Mouse (Mus musculus): Measurements from ENCODE around the gene E2f1.

E2f1 gene

GRCm38 (mm10) chr2:154552424-154552907 is 17.2 kb downstream of the E2f1 start:
- DNase-seq (ENCODE audit: extremely low read depth, insufficient read length, low spot score): no peak

- no peak for DNase-seq (ENCODE audit: extremely low read depth, insufficient read length, low spot score)
Measured at GRCm38 (mm10) chr2:154551927-154552326, 17.8 kb downstream of the E2f1 start.

- DNase-seq (ENCODE audit: extremely low read depth, insufficient read length, low spot score): no peak
Measured at GRCm38 (mm10) chr2:154551476-154551875, 18.2 kb downstream of the E2f1 start, which contains the start of gene Actl10. Actl10 (plus strand) TSS chr2:154551776.

DNA sequence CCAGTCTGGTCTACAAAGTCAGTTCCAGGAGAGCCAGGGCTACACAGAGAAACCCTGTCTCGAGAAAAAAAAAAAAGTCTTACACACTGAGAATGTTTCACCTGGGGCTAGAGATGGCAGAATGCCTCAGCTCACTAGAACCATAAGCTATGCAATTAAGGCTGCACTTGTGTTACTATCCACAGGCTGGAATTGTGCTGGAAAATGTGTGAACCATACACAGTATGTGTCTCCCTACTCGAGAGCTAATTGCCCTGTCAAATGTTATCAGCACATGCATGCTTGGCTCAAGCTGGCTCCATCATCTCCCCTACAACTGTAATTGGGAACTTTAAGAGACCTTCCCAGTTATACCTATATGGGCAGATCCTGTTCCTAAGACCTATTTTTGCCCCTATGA is 18.8 kb downstream of the E2f1 start:
- no peak for DNase-seq (ENCODE audit: extremely low read depth, insufficient read length, low spot score)

DNA sequence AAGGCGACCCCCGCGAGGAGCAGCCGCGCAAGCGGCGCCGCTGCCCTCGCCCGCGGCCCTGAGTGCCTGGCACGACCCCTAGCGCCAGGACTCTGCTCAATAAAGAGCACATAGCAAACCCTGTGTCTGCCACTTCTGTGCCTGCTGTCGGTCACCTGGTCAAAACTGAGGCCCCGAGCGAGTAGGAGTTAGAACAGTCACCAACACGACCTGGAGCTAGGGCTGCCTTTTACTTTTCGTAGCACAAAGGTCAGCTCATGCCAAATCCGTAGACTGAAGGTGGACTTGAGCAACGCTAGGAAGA is 19.9 kb downstream of the E2f1 start:
- DNase-seq (ENCODE audit: extremely low read depth, insufficient read length, low spot score): no peak

- no peak for DNase-seq (ENCODE audit: extremely low read depth, insufficient read length, low spot score)
Measured at GRCm38 (mm10) chr2:154549127-154549885, 20.4 kb downstream of the E2f1 start.

DNA sequence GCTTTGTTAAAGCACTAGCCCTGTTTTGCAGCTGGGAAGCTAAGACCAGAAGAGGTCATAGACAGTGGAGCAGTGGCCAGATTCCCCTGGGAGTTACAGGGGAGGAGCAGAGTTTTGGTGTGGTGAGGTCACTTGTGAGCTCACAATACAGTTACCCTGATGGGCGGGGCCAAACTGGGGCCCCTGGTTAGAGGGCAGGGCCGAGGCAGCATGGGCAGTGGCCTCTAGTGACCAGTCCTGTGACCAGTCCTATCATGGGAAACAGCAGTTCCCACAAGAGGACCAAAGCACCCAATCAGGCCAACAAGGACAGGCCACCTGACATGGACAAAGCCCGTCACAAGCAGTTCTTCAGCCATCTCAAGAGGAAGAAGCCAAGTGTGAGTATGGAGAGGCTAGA is 21.0 kb downstream of the E2f1 start:
- peak; percentile 57 for DNase-seq (ENCODE audit: extremely low read depth, insufficient read length, low spot score)

GRCm38 (mm10) chr2:154546711-154547110 is 23.0 kb downstream of the E2f1 start, which contains the start of gene 1700003F12Rik:
1700003F12Rik (plus strand) TSS chr2:154547085.
- no peak for DNase-seq (ENCODE audit: extremely low read depth, insufficient read length, low spot score)

DNA sequence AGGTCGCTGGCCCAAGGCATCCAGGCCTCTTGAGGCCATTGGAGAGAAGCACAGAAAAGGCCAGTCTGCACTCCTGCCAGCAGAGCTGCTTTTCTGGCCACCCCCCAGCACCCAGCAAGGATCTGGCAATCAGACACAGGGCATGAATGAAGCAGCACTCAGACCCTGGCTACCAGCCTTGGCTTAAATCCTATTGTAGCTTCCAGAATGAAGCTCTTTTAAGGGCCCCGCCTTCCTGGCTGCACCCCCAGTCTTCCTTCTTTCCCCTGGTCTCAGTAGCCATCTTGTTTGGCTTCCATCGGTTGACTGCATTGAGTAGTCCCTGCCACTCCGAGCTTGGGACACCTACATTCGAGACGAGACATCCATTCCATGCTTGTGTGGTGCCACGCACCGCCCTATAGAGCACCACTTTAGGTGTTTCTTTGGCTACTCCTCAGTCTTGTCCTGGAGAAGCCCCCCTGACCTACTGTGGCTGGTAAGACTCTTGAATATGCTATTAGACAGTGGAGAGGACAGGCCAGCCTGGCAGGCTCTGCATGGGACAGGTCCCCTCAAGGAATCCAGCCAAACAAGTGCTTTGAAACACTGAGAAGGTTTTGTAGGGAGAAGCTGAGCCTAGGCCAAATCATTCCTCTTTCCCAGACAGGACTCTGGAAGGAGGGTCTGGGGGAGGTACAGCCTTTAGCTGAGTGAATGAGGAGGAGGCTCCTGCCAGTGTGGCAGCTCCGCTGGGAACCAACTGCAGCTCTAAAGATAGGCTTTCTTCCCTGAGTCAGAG is 25.9 kb downstream of the E2f1 start:
- DNase-seq (ENCODE audit: extremely low read depth, insufficient read length, low spot score): no peak

DNA sequence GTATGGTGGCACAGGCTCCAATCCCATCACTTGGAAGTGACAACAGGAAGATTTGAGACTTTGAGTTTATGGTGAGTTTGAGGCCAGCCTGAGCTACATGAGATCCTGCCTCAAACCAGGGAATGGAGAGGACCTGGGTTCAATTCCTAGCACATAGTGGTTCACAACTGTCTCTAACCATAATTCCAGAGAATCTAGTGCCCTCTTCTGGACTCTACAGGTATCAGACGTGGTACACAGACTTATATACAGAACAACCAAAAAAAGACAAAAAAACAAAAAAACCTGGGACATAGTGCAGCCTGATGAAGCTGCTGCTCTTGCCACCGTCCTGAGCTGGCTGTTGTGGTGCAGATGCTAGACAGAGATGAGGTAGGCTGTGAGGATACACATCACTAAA is 28.1 kb downstream of the E2f1 start:
- DNase-seq (ENCODE audit: extremely low read depth, insufficient read length, low spot score): no peak

DNA sequence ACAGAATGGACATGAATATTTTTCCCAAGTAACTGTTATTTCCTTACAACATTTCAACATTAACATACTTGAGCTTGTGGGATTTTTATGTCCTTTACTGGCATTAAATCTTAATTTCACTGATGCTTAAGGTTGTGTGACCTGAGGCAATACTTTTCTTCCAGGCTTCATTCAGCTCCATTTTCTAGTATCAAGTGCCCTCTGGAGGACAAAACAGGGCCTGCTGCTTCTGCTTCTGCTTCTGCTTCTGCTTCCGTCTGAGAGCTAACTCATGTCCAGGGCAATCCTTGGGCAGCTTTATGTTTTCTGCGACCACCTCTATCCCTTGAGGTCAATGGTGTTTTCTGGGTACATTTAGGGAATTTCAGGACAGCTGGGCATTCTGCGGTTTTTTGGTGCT is 30.0 kb downstream of the E2f1 start:
- no peak for DNase-seq (ENCODE audit: extremely low read depth, insufficient read length, low spot score)

GRCm38 (mm10) chr2:154538710-154539109 is 31.0 kb downstream of the E2f1 start:
- DNase-seq (ENCODE audit: extremely low read depth, insufficient read length, low spot score): no peak

DNA sequence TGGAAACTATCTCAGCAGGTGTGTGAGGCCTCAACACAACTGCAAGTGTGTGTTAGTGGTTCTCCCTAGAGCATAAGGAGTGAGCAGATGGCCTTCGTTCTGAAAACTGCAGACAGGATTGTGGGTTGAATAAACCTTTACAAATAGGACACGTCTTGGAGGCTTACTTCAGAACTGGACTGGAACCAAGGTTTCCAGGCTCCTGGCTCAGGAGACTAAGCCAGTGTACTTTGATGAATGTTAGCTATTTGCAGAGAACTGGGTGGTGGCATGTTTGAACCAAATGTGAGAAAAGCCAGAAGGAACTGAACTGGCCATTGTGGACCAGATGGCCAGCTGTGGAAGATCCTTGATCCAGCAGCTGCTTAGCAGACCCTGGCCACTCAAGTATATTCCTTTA is 31.4 kb downstream of the E2f1 start:
- DNase-seq (ENCODE audit: extremely low read depth, insufficient read length, low spot score): no peak

- DNase-seq (ENCODE audit: extremely low read depth, insufficient read length, low spot score): no peak
Measured at GRCm38 (mm10) chr2:154534704-154535270, 34.9 kb downstream of the E2f1 start.

- DNase-seq (ENCODE audit: extremely low read depth, insufficient read length, low spot score): no peak
Measured at GRCm38 (mm10) chr2:154532888-154533287, 36.8 kb downstream of the E2f1 start.

- no peak for DNase-seq (ENCODE audit: extremely low read depth, insufficient read length, low spot score)
Measured at GRCm38 (mm10) chr2:154526531-154526930, 43.2 kb downstream of the E2f1 start.

- DNase-seq (ENCODE audit: extremely low read depth, insufficient read length, low spot score): no peak
Measured at GRCm38 (mm10) chr2:154525285-154525684, 44.4 kb downstream of the E2f1 start.

GRCm38 (mm10) chr2:154522334-154522733 is 47.4 kb downstream of the E2f1 start:
- no peak for DNase-seq (ENCODE audit: extremely low read depth, insufficient read length, low spot score)

DNA sequence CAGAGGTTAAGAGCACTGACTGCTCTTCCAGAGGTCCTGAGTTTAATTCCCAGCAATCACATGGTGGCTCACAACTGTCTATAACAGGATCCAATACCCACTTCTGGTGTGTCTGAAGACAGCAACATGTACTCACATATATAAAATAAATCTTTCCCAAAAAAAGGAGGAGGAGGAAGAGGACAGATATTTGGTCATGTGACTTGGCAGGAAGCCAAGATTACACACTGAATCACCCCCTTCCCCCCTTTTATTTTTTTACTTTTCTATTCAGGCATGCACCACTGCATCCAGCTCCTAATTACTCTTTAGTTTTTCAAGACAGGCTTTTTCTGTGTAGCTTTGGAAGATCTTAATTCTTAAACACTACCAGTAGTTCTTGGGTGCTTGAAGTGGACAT is 48.2 kb downstream of the E2f1 start:
- no peak for DNase-seq (ENCODE audit: extremely low read depth, insufficient read length, low spot score)

GRCm38 (mm10) chr2:154517424-154517823 is 52.3 kb downstream of the E2f1 start:
- no peak for DNase-seq (ENCODE audit: extremely low read depth, insufficient read length, low spot score)

DNA sequence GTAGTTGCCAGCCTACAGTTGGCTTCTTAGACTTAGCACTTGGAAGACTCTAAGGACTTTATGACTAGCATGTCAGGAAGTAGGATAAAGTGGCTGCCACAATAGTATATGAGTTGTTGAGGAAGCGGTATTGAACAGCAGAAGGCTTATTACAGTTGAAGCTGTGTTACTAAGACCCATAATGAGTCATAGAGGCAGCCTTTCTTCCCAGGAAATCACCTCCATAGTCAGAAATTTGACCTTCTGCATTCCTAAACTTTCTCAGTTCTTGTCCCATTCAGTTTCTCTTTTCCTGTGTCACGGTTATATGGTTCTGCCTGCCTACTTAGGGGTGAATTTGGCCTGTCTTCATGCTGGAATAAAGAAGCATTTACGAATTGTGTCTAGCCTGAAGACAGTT is 52.7 kb downstream of the E2f1 start:
- DNase-seq (ENCODE audit: extremely low read depth, insufficient read length, low spot score): no peak

- no peak for DNase-seq (ENCODE audit: extremely low read depth, insufficient read length, low spot score)
Measured at GRCm38 (mm10) chr2:154510141-154510540, 59.6 kb downstream of the E2f1 start.
